Mouse (Mus musculus): ENCODE results near the gene Nr5a1.
A peak's percentile ranks its signal among the peaks of the same experiment; 100 is the strongest.

Gene Nr5a1

GRCm38 (mm10) chr2:38714324-38714723, at the start of gene Nr5a1:
Gene Nr5a1, minus strand, starts transcription at chr2:38714542.
- no peak for DNase-seq (ENCODE audit: low spot score in 2 of 2)

GRCm38 (mm10) chr2:38739847-38740246, 25.5 kb upstream of the Nr5a1 start:
- DNase-seq (ENCODE audit: low spot score in 2 of 2), result peak; percentile 15 to 30

- peak; percentile 53 to 54 for DNase-seq (ENCODE audit: low spot score in 2 of 2)
Observed at GRCm38 (mm10) chr2:38739410-38739809, 25.1 kb upstream of the Nr5a1 start.

GRCm38 (mm10) chr2:38738601-38739301, 24.4 kb upstream of the Nr5a1 start:
- no peak for DNase-seq (ENCODE audit: low spot score in 2 of 2)

GRCm38 (mm10) chr2:38735740-38736139, 21.4 kb upstream of the Nr5a1 start:
- DNase-seq (ENCODE audit: low spot score in 2 of 2), result no peak

- no peak for DNase-seq (ENCODE audit: low spot score in 2 of 2)
Observed at GRCm38 (mm10) chr2:38734721-38735120, 20.4 kb upstream of the Nr5a1 start.

GRCm38 (mm10) chr2:38730331-38730827, 16.0 kb upstream of the Nr5a1 start:
- no peak for DNase-seq (ENCODE audit: low spot score in 2 of 2)

- DNase-seq (ENCODE audit: low spot score in 2 of 2), result no peak
Observed at GRCm38 (mm10) chr2:38725427-38725826, 11.1 kb upstream of the Nr5a1 start.

- DNase-seq (ENCODE audit: low spot score in 2 of 2), result no peak
Observed at GRCm38 (mm10) chr2:38723378-38723777, 9.0 kb upstream of the Nr5a1 start.

- no peak for DNase-seq (ENCODE audit: low spot score in 2 of 2)
Observed at GRCm38 (mm10) chr2:38722076-38722475, 7.7 kb upstream of the Nr5a1 start.

- DNase-seq (ENCODE audit: low spot score in 2 of 2), result no peak
Observed at GRCm38 (mm10) chr2:38720661-38721060, 6.3 kb upstream of the Nr5a1 start.

GRCm38 (mm10) chr2:38719354-38719753, 5.0 kb upstream of the Nr5a1 start:
- no peak for DNase-seq (ENCODE audit: low spot score in 2 of 2)

- no peak for DNase-seq (ENCODE audit: low spot score in 2 of 2)
Observed at GRCm38 (mm10) chr2:38718676-38719075, 4.3 kb upstream of the Nr5a1 start.

- no peak for DNase-seq (ENCODE audit: low spot score in 2 of 2)
Observed at GRCm38 (mm10) chr2:38717436-38717835, 3.1 kb upstream of the Nr5a1 start.

- no peak for DNase-seq (ENCODE audit: low spot score in 2 of 2)
Observed at GRCm38 (mm10) chr2:38713596-38713995, 746 bp downstream of the Nr5a1 start.

GRCm38 (mm10) chr2:38712769-38713125, 1.6 kb downstream of the Nr5a1 start:
- no peak for DNase-seq (ENCODE audit: low spot score in 2 of 2)

GRCm38 (mm10) chr2:38712076-38712768, 2.1 kb downstream of the Nr5a1 start:
- no peak for DNase-seq (ENCODE audit: low spot score in 2 of 2)

GRCm38 (mm10) chr2:38711421-38711861, 2.9 kb downstream of the Nr5a1 start:
- DNase-seq (ENCODE audit: low spot score in 2 of 2), result no peak

GRCm38 (mm10) chr2:38710304-38711241, 3.8 kb downstream of the Nr5a1 start:
- DNase-seq (ENCODE audit: low spot score in 2 of 2), result peak in 1 of 2 experiments; percentile 15

- no peak for DNase-seq (ENCODE audit: low spot score in 2 of 2)
Observed at GRCm38 (mm10) chr2:38708907-38709688, 5.2 kb downstream of the Nr5a1 start.

GRCm38 (mm10) chr2:38706661-38707060, 7.7 kb downstream of the Nr5a1 start:
- DNase-seq (ENCODE audit: low spot score in 2 of 2), result no peak
